Mouse (Mus musculus): ENCODE measurements around the gene Spata31d1b.
"Not testable (repeated sequence)": the region's sequence is repeated elsewhere in the genome, so short reads cannot be mapped to it uniquely, and the experiment has no call there.

The Spata31d1b gene

DNA sequence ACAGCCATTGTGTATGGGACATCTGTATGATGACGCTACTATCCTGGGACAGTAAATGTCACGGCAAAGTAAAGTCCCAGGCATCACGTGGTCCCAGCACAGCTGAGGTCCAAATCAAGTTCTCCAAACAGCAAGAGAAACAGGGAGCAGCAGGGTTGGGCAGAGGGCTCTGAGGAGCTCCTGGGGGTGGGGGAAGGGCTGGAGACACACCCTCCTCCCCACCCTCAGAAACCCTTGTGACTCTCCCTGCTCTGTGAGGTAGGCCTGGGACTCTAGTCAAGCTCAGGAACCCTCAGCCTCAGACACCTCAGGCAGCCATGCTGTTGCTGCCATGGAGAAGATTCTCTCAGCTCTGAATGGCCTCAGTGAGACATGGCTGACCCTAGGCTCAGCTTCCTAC lies at the start of gene Spata31d1b:
Spata31d1b (plus strand) TSS at position 301 of the 400 bp plus-strand sequence.
- DNase-seq, result not testable (repeated sequence)

DNA sequence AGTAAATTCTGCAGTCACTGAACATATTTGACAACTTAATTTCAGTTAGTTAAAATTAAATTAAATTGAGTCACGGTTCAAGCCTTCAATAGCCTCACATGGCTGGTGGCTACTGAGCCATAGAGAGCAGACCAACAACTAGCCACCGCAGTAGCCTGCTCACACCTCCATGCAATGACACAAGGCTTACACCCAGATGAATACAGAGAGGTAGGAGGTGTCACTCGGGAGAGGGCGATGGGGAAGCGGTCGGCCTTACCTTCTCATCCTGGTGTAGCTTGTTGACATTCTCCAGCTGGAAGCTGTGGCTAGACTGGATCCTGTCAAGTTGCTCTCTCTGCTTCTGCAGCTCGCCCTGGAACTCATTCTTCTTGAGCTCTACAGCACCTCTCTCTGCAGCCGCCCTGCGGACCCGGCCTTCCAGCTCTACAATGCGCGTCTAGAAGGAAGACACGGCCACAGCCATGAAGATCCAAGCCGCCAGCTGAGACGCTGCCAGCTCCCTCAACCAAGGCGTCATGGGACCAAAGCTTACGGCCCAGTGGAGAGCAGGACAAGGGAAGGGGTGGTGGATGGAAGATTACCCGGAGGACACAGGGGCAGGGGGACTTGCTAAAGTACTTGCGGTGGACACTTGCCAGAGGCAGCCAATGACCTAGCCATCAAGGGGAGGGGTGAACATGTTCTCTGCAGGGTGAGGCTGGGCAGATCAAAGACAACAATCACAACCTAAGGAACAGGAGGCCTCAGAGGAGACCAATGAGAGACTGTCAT lies 48.0 kb upstream of the Spata31d1b start:
- no peak for DNase-seq

DNA sequence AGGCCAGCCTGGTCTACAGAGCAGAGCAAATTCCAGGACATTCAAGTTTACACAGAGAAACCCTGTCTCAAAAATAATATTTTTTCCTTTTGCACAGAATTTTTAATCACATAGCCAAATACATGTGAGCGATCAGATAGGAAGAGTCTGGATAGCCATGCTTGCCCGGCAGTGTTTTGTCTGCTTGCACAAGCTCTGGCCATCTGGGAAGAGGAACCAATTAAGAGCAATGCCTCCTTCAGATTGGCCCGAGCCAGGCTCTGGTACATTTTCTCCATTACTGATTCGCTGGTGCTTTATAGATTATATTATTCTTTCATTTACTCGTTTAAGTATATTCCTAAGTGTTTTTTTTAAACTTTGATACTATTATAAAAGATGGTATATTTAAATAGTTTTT lies 44.3 kb upstream of the Spata31d1b start:
- DNase-seq, result no peak

DNA sequence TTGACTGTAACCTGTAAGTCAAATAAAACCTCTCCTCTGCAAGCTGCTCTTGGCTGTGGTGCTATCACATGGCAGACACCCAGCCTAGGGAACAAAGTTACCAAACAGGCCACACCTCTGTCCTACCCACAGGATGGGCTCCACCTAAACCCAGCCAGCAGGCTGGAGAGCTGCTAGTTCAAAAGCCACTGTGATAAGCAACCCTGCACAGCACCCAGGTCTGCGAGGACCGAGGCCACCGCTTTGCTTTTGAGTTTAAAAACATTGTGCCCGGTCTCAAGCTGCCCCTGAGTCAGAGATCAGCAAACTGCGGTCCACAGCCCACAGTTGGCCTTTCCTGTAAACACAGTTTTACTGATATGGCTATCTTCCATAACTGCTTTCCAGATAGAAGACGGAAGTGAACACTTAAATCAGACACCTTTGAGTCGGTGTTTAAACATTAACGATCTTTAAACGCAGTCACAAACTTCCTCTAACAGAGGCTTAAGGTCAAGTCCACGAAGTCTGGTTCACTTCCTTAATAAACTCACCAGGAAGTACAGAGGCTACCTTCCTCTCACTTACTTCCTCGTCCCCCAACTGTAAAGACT lies 43.5 kb upstream of the Spata31d1b start:
- peak; percentile 21 for DNase-seq

DNA sequence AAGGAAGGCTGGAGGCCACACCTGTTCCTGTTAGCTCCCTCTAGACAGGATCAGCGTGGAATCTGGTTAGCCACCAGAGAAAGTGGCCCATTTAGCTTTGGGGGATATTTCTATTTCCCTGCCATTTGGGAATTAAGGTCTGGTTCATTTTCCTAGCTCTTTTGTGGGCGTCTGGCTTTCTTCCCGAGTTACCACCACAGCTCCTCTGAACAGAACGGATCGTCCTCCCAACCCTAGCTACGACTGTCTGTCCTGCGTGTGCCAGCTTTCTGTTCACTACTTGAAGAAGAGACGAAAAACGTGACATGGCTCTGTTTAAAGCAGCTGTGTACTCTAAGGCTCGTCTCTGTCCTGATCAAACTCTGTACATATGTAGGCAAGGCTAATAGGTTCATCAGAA lies 42.1 kb upstream of the Spata31d1b start:
- DNase-seq, result no peak

DNA sequence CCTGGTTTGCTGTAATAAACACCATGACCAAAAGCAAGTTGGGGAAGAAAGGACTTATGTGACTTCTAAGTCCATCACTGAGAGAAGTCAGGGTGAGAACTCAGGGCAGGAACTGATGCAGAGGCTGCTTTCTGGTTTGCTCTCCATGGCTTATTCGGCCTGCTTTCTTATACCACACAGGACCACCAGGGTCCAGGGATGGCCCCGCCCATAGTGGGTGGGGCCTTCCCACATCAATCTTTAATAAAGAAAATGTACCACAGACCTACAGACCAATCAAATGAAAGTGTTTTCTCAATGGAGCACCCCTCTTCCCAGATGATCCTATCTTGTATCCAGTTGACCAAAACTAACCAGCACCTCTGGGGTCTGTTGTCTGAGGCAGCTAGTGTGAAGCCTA lies 40.6 kb upstream of the Spata31d1b start:
- DNase-seq, result no peak

DNA sequence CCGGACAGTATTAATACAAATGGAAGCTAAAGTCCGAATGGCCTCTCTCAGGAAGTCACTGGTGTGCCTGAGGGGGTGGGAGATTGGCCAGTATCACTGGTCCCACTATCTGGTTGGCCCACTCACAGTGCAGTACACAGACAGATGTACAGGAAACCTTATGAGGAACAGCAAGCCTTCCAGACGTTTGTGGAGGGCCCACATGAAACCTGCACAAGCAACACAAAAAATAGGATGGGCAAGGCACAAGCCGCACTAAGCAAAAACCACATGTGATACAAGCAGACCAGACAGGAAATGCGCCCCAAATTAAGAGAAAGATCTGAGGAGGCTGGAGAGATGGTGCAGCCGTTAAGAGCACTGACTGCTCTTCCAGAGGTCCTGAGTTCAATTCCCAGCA lies 39.8 kb upstream of the Spata31d1b start:
- DNase-seq, result no peak

DNA sequence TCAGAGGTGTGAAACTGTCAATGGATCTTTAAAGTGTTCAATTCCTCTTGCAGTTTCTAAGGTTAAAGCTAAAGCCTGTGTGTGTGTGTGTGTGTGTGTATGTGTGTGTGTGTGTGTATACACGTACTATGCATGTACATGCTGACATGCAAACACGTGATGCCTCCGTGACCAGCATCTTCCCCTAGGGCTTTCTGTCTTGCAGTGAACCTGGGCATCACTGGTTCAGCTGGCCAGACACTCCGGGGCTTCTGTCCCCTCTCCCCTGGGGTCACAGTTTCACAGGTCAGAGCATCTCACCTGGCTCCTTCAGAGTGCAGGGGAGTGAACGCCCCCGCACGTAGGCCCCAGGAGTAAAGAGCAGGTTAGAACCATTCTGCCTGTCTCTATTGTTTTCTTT lies 38.5 kb upstream of the Spata31d1b start:
- DNase-seq, result no peak

DNA sequence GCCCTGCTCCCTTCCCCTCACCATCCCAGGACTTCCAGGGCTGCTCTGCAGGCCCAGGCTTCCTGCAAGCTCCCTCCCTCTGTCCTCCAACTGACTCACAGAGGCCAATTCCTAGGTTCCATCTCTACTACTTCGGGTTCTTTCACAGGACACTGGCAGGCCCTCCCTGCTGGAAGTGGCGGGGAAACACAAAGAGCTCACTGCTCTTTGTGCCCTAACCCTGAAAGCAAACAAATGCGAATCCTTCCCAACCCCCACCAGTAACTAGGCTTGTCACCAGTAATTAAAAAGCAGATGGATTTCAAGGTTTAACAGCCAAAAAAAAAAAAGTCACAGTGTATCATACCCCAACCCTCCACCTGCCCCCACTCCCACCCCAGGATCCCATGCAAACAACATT lies 37.9 kb upstream of the Spata31d1b start:
- DNase-seq, result no peak

DNA sequence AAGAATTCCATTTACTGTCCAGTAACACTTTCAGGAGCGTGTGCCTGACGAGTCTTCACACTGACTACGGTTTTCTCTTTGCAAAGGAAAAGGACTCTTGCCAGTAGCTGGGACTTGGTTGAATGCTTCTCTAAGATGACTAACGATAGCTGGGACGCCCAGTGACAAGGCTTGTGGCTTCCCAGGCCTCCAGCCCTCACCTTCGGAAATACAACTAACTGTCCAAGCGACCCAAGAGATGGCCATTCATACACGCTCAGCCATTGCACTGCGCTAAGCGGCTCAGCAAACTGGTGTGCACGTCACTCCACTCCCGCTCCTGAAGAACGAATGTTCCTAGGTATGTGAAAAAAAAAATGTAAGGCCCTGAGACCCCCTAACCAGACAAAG lies 37.3 kb upstream of the Spata31d1b start:
- no peak for DNase-seq

DNA sequence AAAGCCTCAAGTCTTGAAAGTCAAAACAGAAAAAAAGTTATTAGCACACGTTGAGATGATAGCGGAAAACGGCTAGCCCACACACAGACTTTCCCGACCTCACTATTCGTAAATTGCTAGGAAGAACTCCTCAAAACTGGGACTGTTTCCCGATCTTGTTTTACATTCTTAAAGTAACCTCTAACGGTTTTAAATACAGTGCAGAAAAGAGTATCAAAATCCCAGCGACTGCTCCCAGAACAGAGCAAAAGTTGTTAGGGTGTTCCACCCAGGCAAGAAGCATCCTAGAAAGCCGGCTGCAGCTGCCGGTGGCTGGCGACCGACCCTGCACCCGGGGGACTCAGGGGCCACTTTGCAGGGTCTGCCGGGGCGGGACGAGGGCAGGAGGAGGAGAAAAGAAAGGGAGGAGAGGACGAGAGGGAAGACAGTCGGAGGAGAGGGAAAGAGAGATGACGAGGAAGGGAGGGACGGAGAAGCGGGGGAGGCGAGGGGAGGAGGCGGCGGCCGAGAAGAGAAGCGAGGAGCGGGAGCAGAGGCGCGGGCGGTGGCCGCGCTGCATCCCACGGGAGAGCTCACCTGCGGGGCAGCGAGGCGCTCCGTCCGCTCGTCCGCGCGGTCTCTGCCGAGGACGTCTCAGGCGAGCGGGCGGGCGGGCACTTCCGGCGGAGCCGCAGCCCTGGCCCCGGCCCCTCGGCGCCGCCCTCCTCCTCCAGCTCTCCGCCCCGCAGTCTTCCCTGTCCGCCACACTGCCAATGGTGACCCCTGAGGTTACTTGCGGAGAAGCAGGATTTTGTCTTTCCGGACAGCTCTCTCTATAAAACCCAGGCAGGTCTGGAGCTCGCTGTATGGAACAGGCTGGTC lies 36.7 kb upstream of the Spata31d1b start, which contains the start of gene Golm1:
Golm1 (minus strand) TSS at position 661 of the 861 bp plus-strand sequence.
- DNase-seq, result peak; percentile 51

DNA sequence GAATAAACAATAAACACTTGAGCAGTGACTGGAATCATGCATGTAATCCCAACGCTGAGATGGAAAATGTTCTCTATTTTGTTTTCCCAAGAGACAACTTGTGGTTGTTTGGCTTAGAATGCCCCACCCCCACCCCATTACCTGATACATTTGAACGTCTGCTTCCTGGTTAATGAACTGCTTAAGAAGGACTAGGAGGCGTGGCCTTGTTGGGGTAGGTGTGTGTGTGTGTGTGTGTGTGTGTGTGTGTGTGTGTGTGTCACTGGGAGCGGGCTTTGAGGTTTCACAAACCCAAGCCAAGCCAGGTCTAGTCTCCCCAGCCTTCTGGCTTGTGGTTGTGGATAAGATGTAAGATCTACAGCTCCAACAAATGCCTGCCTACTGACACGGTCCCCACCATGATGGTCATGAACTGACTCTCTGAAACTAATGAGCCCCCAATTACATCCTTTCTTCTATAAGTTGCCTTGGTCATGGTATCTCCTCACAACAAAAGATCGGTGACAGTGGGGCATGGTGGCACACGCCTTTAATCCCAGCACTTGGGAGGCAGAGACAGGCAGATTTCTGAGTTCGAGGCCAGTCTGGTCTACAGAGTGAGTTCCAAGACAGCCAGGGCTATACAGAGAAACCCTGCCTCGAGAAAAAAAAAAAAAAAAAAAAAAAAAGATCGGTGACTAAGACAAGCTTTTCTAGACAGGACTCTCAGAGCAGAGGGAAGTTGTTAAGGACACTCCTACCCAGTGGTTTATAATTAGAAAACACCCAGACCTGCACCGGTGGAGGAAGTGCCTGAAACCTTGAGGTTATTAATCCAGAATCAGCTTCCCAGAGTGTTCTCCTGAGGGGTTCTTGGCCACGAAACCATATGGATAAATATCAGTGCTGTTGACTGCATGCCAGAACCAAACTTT lies 35.5 kb upstream of the Spata31d1b start:
- no peak for DNase-seq

DNA sequence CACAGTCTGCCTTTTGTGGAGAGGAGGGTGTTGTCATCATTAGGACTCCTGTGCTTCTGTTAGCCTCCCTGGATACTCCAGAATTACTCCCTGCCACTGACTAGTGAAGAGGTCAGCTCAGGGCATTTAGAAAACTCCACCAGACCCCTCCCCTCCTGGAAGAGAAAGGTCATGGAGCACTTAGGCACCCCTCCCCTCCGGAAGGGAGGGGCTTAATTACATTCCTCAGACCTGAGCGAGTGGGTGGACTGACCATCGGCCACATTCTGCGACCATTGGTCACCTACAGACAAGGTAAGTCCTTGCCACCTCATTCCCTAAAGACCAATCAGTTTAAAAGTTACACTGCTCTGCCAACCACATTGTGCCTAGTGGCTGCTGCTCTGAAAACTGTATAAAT lies 32.8 kb upstream of the Spata31d1b start:
- no peak for DNase-seq

DNA sequence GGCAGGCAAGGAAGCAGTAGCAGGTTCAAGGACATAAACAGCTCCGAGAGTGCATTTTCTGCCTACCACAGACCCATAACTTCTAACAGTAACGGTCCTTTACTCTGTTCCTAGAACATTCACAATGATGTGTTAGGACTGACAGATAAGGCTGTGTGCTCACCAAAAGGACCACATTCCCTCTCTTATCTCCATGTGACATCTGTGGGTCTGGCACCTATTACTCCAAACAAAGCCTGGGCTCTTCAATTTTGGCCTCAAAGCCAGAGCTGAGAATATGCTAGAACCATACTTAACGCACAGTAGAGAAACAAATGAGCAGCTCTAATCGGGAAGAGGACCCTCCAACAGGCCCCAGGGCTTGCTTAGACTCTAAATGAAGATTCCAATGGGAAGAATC lies 32.2 kb upstream of the Spata31d1b start:
- no peak for DNase-seq

DNA sequence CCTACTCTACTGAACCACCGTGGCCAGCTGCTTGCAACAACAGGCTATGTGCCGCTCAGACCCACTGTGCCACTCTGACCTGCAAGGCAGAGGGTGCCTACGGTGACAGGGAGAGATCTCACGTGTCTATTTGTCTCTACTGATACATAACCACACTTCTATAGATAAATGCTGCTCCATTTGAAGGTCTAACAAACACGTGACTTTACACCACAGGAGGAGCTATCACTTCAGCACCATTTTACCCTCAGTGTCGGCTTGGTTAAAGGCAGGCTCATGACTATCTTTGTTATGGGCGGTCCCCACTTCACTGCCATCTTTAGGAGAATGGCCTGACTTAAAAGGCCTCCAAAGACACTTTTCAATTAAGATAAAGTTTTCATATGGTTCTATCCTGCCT lies 29.5 kb upstream of the Spata31d1b start:
- DNase-seq, result no peak

DNA sequence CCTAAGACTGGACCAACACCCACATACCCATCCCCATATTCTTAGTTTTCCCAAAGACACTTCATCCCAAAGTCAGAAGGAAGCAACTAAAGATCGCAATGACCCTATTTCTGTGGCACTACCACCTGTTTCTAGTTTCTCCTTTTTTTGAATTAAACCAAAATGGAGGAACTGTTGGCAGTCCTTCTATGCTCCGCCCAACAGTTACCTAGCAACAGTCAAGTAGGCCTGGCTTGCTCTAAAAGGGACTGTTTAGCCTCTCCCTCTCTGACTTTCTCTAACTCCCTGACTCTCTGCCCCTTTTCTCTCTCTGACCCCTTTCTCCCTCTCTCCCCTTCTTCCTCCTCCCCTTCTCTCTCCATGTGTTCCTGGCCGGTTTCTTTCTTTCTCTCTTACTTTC lies 26.8 kb upstream of the Spata31d1b start:
- DNase-seq, result no peak

DNA sequence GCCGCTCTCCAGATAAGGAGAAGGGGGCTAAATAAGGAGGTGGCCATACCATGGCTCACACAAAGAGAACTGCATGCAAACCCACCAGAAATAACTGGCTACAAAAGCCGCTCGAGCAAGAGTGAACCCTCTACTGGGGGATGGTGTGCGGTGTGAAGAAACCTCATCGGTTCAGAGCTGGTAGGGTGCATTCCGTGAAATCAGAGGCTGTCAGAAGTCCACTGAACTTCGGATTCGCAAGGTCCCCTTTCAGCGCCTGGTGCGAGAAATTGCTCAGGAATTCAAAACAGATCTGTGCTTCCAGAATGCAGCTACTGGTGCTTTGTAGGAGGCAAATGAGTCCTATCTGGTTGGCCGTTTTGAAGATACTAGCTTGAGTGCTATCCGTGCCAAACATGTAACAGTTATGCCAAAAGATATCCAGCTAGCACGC lies 23.7 kb upstream of the Spata31d1b start:
- peak; percentile 33 for DNase-seq

DNA sequence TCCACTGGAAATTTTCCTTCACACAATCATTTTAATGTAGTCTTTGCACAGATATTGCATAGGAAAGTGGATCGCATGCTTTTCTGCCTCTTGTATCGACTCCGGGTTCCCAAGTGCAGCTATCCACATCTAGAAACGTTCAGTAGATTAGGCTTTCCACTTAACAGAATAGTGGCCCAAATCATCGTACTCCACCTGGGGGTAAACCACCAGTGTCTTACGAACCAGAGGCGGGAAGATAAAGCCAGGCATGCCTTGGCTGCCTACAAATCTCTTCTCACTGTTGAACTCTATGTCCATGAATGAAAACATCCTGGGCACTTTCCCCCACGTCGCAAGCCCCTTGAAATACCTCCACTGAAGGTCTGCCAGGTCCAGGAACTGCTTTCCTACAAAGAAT lies 22.8 kb upstream of the Spata31d1b start:
- no peak for DNase-seq

DNA sequence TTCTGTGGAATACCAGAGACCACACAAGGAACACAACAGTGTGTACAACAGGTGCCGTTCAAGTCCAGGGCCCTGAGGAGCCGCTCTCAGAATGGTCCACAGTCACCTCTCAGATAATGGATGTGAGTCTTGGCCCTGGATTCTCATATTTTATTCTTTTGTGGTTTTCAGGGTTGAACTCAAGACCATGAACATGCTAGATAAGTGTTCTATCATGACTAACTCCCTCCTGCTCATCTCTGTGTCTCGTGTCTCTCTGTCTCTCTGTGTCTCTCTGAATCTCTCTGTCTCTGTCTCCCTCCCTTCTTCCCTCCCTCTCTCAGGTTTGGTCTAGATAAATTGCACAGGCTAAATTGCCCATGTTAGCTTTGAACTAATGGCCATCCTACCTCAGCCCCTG lies 22.2 kb upstream of the Spata31d1b start:
- DNase-seq, result no peak

DNA sequence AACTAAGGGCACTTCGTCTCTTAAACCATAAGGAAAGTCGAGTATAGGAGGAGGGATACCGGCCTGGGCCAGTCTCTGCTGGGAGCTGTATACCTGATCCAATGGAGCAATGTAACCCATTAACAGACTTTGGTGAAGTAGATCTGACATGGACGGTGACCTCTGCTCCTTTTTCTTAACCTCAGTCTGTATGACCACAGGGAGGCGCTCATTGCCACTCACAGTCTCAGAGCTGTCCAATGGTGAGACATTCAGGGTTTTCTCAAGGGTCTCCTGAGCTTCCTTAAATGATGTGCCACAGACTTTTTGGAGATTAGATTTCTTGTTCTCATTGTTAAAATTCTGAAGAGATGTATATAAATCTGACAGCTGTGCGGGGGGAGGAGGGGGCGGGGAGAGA lies 21.5 kb upstream of the Spata31d1b start:
- DNase-seq, result no peak

DNA sequence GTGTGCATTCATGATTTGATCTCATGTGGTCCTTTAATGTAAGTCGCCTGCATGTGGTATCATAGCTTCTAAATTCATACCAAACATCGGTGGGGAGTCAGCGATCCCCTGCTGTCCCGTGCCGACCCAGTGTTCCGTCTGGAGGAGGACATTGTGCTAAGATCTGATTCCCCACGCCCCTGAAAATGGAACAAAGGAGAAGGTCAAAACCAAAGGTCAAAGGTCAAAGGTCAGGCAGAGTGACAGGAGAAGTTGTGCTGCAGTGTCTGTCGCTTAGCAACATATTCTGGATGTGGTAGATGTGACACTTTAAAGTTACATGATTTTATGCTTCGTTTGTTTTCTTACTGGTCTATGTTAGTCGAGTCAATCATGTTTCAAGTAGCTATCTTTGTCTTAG lies 20.6 kb upstream of the Spata31d1b start:
- DNase-seq, result no peak

DNA sequence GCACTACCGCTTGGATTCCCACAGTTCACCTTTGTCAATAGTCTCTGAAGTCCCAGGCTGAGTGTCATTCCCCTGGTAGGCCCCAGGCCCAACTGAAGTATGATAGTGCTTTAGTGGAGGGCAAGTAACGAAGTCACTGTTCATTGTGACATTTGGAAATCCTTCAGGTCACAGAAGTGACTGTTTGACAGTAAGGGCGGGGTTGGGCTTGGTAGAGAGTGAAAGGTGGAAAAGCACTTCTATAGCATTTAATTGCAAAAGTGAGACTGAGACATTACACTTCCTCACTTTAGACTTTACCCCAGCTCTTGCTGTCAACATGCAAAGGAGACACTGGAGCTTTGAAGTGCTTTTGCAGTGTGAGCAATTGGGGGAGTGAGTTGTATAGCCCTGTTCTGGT lies 18.1 kb upstream of the Spata31d1b start, which contains the start of gene 4921517D22Rik:
4921517D22Rik (minus strand) TSS at position 101 of the 400 bp plus-strand sequence.
- DNase-seq, result no peak

Measured in thymus, postnatal 4 days (tissue).